Mouse (Mus musculus) midbrain, postnatal 0 days (tissue): ENCODE data around the gene Eid2. TPM values are rescaled to one million over a fixed set of nuclear protein-coding genes. Genes with fewer than 3 reads are reported as not detected.
A peak's percentile ranks its signal among the peaks of the same experiment; 100 is the strongest.

ENCODE experiments used
- ATAC-seq: fragments of 200-750 bp; cut with Nextera tagmentation; 2 replicates; pipeline ENCODE4 v1.8.0; 2017; ENCODE audit warnings: moderate number of reproducible peaks, mild to moderate bottlenecking, moderate TSS enrichment, moderate library complexity; ENCODE audit not compliant: low FRiP score
- DNase-seq: peaks from one replicate; pipeline ENCODE4 v3.0.0-alpha.2; 2015; ENCODE audit warnings: low spot score
- H3K27ac ChIP-seq: fragments of 300-500 bp; sonication (generic); 2 replicates; pipeline ENCODE4 v1.5.1; 2014; ENCODE audit warnings: low read depth, mild to moderate bottlenecking, low read length, mixed read lengths
- H3K27me3 ChIP-seq: fragments of 300-500 bp; sonication (generic); 2 replicates; pipeline ENCODE4 v1.6.1; 2014; ENCODE audit warnings: low read length, control low read depth, mixed read lengths; ENCODE audit not compliant: insufficient read depth
- H3K36me3 ChIP-seq: fragments of 300-500 bp; sonication (generic); 2 replicates; pipeline ENCODE4 v1.6.1; 2014; ENCODE audit warnings: low read length, control low read depth, mixed read lengths; ENCODE audit not compliant: insufficient read depth
- H3K4me1 ChIP-seq: fragments of 300-500 bp; sonication (generic); 2 replicates; pipeline ENCODE4 v1.6.1; 2014; ENCODE audit warnings: mild to moderate bottlenecking, control low read depth, antibody characterized with exemption, low read length, mixed read lengths; ENCODE audit not compliant: insufficient read depth
- H3K4me2 ChIP-seq: fragments of 300-500 bp; sonication (generic); 2 replicates; pipeline ENCODE4 v1.6.1; 2014; ENCODE audit warnings: low read depth, mild to moderate bottlenecking, low read length, mixed read lengths; ENCODE audit not compliant: poor library complexity, severe bottlenecking
- H3K4me3 ChIP-seq: fragments of 300-500 bp; sonication (generic); 2 replicates; pipeline ENCODE4 v1.5.1; 2014; ENCODE audit warnings: low read depth, mild to moderate bottlenecking, low read length, moderate library complexity
- H3K9ac ChIP-seq: fragments of 300-500 bp; sonication (generic); replicated peaks from 2 replicates; pipeline ENCODE4 v1.6.1; 2014; ENCODE audit warnings: mild to moderate bottlenecking, low read length, moderate library complexity, mixed read lengths; ENCODE audit not compliant: poor library complexity, severe bottlenecking
- H3K9me3 ChIP-seq: fragments of 300-500 bp; sonication (generic); 2 replicates; pipeline ENCODE4 v1.6.1; 2016; ENCODE audit warnings: low read length, control low read depth
- CTCF ChIP-seq: IDR thresholded peaks from 2 replicates; pipeline ENCODE4 v1.5.1; 2016; ENCODE audit warnings: antibody characterized with exemption, mild to moderate bottlenecking
- WGBS: fragments of 180-500 bp; shearing (Covaris S2); extraction: QIAGEN DNeasy Blood & Tissue Kit; methylation state at CpG from one replicate; pipeline ENCODE4 v1.1.7; 2014; 5-methylcytosine and 5-hydroxymethylcytosine counted together
- polyA plus RNA-seq: library from polyadenylated mRNA; unstranded; fragments of >200 nt; fragmentation: Nextera tagmentation; extraction: Ambion mirVana; gene quantifications from 2 replicates; pipeline ENCODE4 v1.2.1, GENCODE M21; 2015
- total RNA-seq: library from RNA; depleted of rRNA; stranded (reverse); fragments of >200 nt; gene quantifications from 2 replicates; pipeline ENCODE4 v1.2.3, GENCODE M21; 2014

The Eid2 gene
- total and polyA plus RNA-seq, 2 experiments from 2014 or later = 29.0 to 81.3 TPM

- no peak for ATAC-seq
- H3K9me3 ChIP-seq = 0 out of 2 replicates have a peak, but pooled peaks cover 3% of the 10 kb centered on the region
- H3K27me3 ChIP-seq = no peaks in the 10 kb centered on the region
- H3K9ac ChIP-seq = no peak overlapping the region
- H3K27ac ChIP-seq = no peak overlapping the region
- WGBS = 87% methylated on average over 17 of the region's 17 CpGs
- H3K4me3 ChIP-seq = no peak overlapping the region
- no peak for TF ChIP-seq CTCF
- no peaks in the 10 kb centered on the region for H3K36me3 ChIP-seq
- H3K4me2 ChIP-seq = no peak overlapping the region
- H3K4me1 ChIP-seq = no peaks in the 10 kb centered on the region
- no peak for DNase-seq
These were observed 15.7 kb upstream of the Eid2 start for GRCm38 (mm10) chr7:28251976-28252375.

- no peak overlapping the region for H3K9ac ChIP-seq
- no peaks in the 10 kb centered on the region for H3K27me3 ChIP-seq
- H3K4me1 ChIP-seq = no peaks in the 10 kb centered on the region
- TF ChIP-seq CTCF = no peak
- 0 out of 2 replicates have a peak, but pooled peaks cover 3% of the 10 kb centered on the region for H3K9me3 ChIP-seq
- ATAC-seq (no peak), DNase-seq (no peak)
- no peak overlapping the region for H3K4me2 ChIP-seq
- 94% methylated on average over 6 of the region's 6 CpGs for WGBS
- H3K4me3 ChIP-seq = no peak overlapping the region
- H3K36me3 ChIP-seq = no peaks in the 10 kb centered on the region
- H3K27ac ChIP-seq = no peak overlapping the region
These were observed 13.1 kb upstream of the Eid2 start for GRCm38 (mm10) chr7:28254591-28254990.

GRCm38 (mm10) chr7:28255476-28255875 lies 12.2 kb upstream of the Eid2 start:
- Histone ChIP-seq H3K9me3 (0 out of 2 replicates have a peak, but pooled peaks cover 3% of the 10 kb centered on the region), H3K4me1 (no peaks in the 10 kb centered on the region), H3K4me3 (no peak overlapping the region), H3K27ac (no peak overlapping the region), H3K27me3 (no peaks in the 10 kb centered on the region), H3K4me2 (no peak overlapping the region), H3K36me3 (no peaks in the 10 kb centered on the region), H3K9ac (no peak overlapping the region)
- DNase-seq = no peak
- no peak for ATAC-seq
- WGBS = 84% methylated on average over 6 of the region's 6 CpGs
- TF ChIP-seq CTCF = peak; percentile 49

DNA sequence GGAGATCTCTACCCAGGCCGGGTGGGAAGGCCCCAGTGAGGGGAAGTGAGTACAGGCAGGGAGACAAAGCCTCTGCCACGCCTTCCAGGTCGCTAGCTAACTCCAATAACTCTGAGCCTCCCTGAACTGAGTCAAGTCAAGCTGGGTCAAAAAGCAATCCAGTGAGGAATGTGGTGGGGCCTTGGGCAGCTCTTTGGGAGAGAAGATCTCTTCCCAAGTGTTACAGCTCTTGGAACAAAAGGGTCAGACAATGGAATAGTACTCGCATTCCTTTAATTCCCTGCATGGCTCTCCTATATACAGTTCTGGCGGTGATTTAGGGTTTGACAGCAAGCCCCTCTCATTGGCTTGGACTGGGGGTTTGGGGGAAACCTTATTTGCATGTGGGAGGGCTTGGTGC lies 4.8 kb upstream of the Eid2 start:
- no peaks in the 10 kb centered on the region for H3K36me3 ChIP-seq
- ATAC-seq = no peak
- no peaks in the 10 kb centered on the region for H3K4me1 ChIP-seq
- no peak for TF ChIP-seq CTCF
- H3K27me3 ChIP-seq = no peaks in the 10 kb centered on the region
- no peak overlapping the region for H3K4me2 ChIP-seq
- H3K4me3 ChIP-seq = no peak overlapping the region
- no peak overlapping the region for H3K27ac ChIP-seq
- H3K9me3 ChIP-seq = no peaks in the 10 kb centered on the region
- WGBS = 42% methylated on average over 5 of the region's 5 CpGs
- no peak for DNase-seq
- no peak overlapping the region for H3K9ac ChIP-seq

GRCm38 (mm10) chr7:28263786-28264185 lies 3.9 kb upstream of the Eid2 start:
- 7% methylated on average over 15 of the region's 15 CpGs for WGBS
- Histone ChIP-seq H3K27ac (no peak overlapping the region), H3K4me3 (no peak overlapping the region), H3K36me3 (no peaks in the 10 kb centered on the region), H3K9me3 (no peaks in the 10 kb centered on the region), H3K4me2 (no peak overlapping the region), H3K27me3 (no peaks in the 10 kb centered on the region), H3K9ac (no peak overlapping the region), H3K4me1 (no peaks in the 10 kb centered on the region)
- ATAC-seq (no peak), DNase-seq (peak; percentile 14)
- TF ChIP-seq CTCF = peak; percentile 46; the same call in 1 of the 2 replicates

DNA sequence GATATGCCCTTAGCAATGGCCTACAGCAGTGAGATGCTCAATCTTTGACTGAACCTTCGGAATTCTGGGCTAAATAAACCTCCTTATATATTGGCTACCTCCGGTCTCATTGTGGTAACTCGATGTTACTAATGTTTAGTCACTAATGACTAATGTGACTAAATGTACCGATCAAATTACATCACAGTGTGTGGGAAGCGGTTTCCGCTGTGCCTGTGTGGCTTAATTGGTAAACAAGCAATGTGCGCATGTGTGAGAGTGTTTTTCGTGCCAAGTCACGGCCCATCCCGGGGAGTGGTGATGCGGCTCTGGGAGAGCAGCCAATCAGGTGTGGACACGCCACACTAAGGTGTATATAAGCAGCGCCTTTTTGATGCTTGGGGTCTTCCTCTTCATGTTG lies 2.3 kb upstream of the Eid2 start:
- H3K9ac ChIP-seq = no peak overlapping the region
- 92% methylated on average over 13 of the region's 13 CpGs for WGBS
- no peaks in the 10 kb centered on the region for H3K36me3 ChIP-seq
- no peaks in the 10 kb centered on the region for H3K9me3 ChIP-seq
- no peaks in the 10 kb centered on the region for H3K27me3 ChIP-seq
- H3K27ac ChIP-seq = no peak overlapping the region
- H3K4me1 ChIP-seq = no peaks in the 10 kb centered on the region; the same call in 1 of the 2 replicates
- H3K4me2 ChIP-seq = no peak overlapping the region
- no peak for TF ChIP-seq CTCF
- no peak overlapping the region for H3K4me3 ChIP-seq
- ATAC-seq (no peak), DNase-seq (no peak)
